Mouse (Mus musculus) left cerebral cortex, postnatal 10 days (tissue): ENCODE measurements around the gene Serpinb9b. TPM values are rescaled to one million over a fixed set of nuclear protein-coding genes. Genes with fewer than 3 reads are reported as not detected.
A peak's percentile ranks its signal among the peaks of the same experiment; 100 is the strongest.
"Not testable (repeated sequence)": the region's sequence is repeated elsewhere in the genome, so short reads cannot be mapped to it uniquely, and the experiment has no call there.

Experiments
- DNase-seq, 2 experiments: peaks; one replicate each; pipeline ENCODE4 v3.0.0; 2021 to 2022; ENCODE audit warnings: low spot score in 2 of 2, mixed read lengths in 1 of 2; ENCODE audit errors: extremely low spot score in 1 of 2
- intact Hi-C: fragments of 180-260 bp; cut with DNase I; formaldehyde crosslinking; loops from one replicate; pipeline ENCODE4 v1.15.1; 2025
- total RNA-seq, 2 experiments: library from RNA; stranded (reverse); gene quantifications; 2 replicates each; pipeline ENCODE4 v1.2.3; 2021

Serpinb9b gene
- total RNA-seq = not detected

GRCm38 (mm10) chr13:33027244-33027643 is at the start of gene Serpinb9b:
Serpinb9b (plus strand) TSS chr13:33027416.
- intact Hi-C loops = no loop called here
- no peak for DNase-seq

DNA sequence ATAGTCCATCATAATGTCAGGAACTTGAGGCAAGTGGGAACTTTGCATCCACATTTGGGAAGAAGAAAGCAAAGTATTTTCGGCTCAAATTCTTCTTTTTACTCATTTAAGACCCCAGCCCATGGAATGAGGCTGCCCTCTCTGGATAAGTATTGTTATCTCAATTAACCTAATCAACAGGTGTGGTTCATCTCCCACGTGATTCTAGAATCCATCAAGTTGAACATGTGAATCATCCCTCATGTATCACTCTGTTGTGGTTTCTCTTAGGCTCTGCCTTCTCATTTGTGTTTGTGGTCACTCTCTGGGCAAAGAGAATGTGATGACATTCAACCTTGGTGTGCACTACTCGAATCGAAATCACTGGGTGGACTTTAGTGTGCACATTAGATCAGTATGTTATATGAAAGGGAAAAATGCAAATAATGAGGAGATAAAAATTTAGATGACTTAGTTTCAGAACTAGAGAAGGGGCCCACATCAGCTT is 44.6 kb upstream of the Serpinb9b start:
- no peak for DNase-seq
- intact Hi-C loops = no loop called here

DNA sequence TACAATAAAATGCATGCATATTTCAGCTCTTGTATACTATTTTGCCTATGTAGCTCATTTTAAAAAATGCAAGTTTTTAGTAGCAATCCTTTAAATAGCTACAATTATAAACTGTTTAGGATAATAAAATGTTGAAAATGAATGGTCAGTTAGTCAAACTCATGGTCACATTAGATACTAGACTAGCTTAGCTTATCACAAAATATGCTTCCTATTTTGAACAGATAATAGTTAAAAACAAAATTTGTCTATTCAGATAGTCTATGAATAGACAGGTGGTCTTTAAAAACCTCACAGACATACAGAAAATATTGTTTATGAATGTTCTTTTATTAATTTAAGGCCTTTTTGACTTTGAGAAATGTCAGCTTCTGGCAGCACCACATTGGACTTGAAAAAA is 41.0 kb upstream of the Serpinb9b start:
- intact Hi-C loops = no loop called here
- DNase-seq = no peak

- DNase-seq = no peak
- intact Hi-C loops = no loop called here
Observed at GRCm38 (mm10) chr13:32993152-32993893, 33.9 kb upstream of the Serpinb9b start.

- intact Hi-C loops = no loop called here
Observed at GRCm38 (mm10) chr13:32993894-32994242, 33.3 kb upstream of the Serpinb9b start.

DNA sequence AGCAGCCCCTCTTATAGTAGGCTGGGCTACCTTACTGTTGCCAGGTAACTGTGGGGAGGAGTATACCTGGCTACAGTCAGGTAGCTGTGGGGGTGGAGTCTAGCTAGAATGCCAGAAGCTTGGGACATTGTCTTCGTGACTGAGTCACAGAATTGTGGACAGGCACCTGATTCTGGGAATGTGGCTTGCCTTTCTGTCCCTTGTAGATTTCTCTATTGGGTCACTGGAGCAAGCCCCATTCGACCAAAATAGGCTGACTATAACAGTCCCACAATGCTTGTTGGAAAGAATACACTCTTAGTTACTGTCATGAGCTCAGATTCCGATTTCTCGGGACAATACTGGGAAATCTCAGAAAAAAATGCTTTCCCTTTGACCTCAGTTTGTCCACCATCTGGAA is 32.2 kb upstream of the Serpinb9b start:
- intact Hi-C loops = no loop called here
- no peak for DNase-seq

More at GRCm38 (mm10) chr13:32993894-32994242, 33.3 kb upstream of the Serpinb9b start:
- no peak for DNase-seq

DNA sequence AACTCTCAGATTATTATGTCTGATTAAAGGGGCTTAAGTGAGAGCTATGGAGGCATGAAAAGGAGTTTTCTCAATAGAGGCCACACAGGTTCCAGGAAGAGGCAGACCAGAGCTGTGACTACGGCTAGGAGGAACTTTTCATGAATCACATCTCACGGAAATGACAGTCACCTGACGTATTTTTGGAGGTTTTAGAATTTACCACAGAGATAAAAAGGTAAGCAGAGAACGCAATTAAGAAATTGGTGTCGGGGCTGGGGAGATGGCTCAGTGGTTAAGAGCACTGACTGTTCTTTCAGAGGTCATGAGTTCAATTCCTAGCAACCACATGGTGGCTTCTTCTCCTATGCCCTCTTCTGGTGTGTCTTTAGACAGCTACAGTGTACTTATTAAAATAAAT is 25.9 kb upstream of the Serpinb9b start:
- intact Hi-C loops = no loop called here
- DNase-seq = no peak

GRCm38 (mm10) chr13:33002950-33003349 is 24.3 kb upstream of the Serpinb9b start, which contains the start of gene Serpinb9:
Serpinb9 (plus strand) TSS chr13:33003250.
- DNase-seq = no peak
- intact Hi-C loops = no loop called here

DNA sequence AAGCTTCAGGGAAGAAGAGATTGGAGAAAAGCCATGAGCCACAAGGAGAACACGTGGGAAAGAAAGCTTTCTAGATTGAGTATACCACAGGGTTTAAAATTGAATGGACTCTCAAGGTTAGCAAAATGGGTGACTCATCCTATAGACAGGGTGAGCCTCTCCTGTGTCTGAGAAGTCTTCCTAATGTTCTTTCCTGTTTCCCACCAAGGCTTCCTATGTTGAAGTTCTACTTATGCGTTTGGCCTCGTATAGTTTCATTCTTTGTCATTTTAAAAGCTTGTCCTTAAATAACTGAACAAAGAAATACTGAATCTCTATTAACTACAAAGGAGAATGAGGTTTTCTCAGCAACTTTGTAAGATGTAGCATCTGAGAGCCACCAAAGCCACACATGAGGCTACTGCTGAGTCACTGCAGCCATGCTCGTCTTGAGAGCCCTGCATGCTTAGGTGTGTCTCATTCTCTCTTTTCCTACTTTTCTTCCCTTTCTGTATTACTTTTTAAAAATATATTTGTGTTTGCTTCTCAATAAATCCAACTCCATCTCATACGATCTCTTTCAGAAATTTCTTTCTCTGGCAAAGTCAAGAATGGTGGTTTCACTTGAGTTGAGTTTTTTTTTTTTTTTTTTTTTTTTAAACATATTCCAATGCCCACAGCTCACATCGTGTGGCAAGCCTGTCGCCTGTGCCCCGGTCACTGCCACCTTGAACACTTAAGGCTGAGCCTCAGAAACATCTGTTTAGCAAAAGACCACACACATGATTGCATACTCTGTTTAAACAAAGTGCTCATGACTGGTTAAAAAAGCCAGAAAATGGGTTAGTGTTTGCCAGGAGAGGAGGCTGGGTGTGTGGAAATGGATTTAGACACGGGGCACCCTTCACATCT is 23.4 kb upstream of the Serpinb9b start:
- DNase-seq = no peak
- intact Hi-C loops = no loop called here

- intact Hi-C loops = no loop called here
- peak; percentile 73 to 86 for DNase-seq
Observed at GRCm38 (mm10) chr13:33004414-33005105, 22.7 kb upstream of the Serpinb9b start.

GRCm38 (mm10) chr13:33005501-33006075 is 21.6 kb upstream of the Serpinb9b start:
- intact Hi-C loops = no loop called here
- DNase-seq = no peak

DNA sequence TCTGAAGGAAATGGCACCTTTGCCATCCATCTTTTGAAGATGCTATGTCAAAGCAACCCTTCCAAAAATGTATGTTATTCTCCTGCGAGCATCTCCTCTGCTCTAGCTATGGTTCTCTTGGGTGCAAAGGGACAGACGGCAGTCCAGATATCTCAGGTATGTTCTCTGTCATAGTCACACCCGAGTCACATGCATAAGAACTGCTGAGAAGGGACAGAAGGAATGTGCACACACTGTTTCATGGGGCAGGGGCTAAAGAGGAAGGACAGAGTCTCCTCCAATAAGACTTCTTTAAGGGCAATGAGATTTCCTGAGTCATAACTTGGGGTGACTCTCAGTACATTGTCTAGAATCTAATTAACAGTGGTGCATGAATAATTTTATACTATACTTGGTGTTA is 20.7 kb upstream of the Serpinb9b start:
- intact Hi-C loops = no loop called here
- DNase-seq = no peak

- DNase-seq = no peak
- intact Hi-C loops = no loop called here
Observed at GRCm38 (mm10) chr13:33012395-33012794, 14.8 kb upstream of the Serpinb9b start.

DNA sequence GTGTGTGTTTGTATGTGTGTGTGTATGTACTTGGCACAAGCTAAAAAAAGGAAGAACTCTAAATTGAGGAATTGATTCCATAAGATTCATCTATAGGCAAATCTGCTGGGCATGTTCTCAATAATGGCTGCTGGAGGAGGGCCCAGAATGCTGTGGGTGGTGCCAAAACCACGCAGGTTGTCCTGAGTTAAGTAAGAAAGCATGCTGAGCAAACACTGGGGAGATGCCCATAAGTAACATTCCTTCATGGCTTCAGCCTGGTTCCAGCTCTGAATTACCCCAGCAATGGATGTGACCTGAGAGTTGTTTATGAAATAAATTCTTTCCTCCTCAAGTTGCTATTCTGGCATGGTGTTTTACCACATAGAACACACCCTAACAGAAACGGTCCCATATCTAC is 13.9 kb upstream of the Serpinb9b start:
- no peak for DNase-seq
- intact Hi-C loops = no loop called here

DNA sequence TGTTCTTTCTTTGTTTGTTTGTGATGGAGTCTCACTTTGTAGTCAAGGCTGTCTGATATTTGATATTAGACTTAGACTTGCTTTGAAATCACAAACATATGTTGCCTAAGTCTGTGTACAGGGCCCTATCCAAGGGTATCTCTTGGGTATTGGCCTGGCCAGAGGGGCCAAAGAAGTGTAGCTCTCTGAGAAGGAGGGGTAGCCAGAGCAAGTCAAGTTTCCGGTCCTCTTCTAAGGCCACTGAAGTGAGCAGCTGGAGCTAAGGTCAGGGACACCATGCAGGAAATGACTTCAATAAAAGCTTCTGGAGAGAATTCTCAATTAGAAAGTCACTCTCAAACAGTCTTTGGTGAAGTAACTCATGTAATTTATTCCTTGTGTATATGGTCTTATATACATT is 4.8 kb upstream of the Serpinb9b start:
- intact Hi-C loops = no loop called here
- no peak for DNase-seq

DNA sequence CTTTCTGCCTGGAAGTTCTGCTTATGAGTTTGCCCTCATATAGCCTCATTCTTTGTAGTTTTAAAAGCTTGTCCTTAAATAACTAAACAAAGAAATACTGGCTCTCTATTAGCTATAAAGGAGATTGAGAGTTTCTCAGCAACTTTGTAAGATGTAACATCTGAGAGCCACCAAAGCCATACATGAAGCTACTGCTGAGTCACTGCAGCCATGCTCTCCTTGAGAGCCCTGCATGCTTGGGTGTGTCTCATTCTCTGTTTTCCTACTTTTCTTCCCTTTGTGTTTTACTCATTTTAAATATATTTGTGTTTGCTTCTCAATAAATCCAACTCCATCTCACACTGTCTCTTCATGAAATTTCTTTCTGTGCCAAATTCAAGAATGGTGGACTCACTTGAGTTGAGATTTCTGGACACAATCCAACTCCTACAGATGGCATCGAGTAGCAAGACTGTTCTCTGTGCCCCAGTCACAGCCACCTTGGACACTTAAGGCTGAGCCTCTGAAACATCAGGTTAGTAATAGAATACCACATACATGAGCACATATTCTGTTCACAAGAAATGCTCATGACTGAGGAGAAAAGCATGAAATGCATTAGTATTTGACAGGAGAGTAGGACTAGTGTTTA is 674 bp upstream of the Serpinb9b start:
- DNase-seq = no peak
- intact Hi-C loops = no loop called here

DNA sequence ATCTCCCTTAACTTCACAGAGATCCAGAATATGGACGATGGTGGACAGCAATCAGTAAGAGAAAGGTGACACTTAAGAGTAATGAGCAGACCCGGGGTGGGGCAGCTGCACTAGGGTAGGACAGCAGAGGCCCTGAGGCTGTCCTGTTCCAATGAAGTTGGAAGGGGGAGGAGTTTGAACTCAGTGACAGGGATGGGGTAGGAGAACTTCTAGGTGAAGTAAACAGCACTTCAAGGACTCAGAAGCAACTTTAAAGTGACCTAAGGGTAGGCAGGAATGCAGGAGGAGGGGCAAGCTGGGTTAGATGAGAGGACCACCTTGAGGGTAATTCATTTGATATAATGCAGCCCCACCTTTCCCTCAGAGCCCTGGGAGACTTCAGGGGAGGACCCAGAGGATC is 930 bp downstream of the Serpinb9b start:
- no peak for DNase-seq
- intact Hi-C loops = no loop called here

DNA sequence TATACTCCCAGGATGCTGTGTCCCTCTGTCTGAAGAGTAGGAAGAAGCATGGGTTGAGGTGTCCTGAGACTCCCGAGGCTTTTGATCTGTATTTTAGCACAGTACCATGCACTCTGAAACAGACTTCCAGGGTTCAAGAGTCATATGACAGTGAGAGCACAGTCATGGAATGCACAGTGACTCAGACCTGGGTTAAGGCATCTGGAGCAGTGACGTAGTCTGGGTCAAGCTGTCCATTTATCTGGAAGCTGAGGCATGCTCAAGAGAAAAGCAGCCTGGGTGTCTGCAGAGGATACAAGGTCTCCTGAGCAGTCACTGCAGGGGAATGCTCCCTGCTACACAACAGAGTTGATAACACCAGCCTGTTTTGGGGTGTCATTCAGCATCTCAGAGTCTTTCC is 1.3 kb downstream of the Serpinb9b start:
- DNase-seq = no peak
- intact Hi-C loops = no loop called here

DNA sequence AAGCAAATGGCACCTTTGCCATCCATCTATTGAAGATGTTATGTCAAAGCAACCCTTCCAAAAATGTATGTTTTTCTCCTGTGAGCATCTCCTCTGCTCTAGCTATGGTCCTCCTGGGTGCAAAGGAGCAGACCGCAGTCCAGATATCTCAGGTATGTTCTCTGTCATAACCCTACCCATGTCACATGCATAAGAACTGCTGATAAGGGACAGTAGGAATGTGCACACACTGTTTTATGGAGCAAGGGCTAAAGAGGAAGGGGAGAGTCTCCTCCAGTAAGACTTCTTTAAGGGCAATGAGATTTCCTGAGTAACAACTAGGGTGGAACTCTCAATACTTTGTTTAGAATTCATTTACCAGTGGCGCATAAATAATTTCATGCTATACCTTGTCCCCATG is 2.3 kb downstream of the Serpinb9b start:
- DNase-seq, intact Hi-C loops: not testable (repeated sequence)
